Mouse (Mus musculus) brown adipose tissue, adult 24 weeks (tissue): ENCODE data around the gene Gpr34. TPM values are rescaled to one million over a fixed set of nuclear protein-coding genes. Genes with fewer than 3 reads are reported as not detected.

Source experiments
- H3K27ac ChIP-seq: fragments of 200-500 bp; replicated peaks from 2 replicates; pipeline ENCODE4 v1.5.1; 2012; ENCODE audit warnings: low read depth, mild to moderate bottlenecking, low read length
- H3K4me1 ChIP-seq: fragments of 200-500 bp; 2 replicates; pipeline ENCODE4 v1.6.1; 2012; ENCODE audit warnings: low read length, mixed read lengths; ENCODE audit not compliant: control insufficient read depth, insufficient read depth, insufficient read length
- H3K4me3 ChIP-seq: fragments of 200-500 bp; 2 replicates; pipeline ENCODE4 v1.5.1; 2012; ENCODE audit warnings: low read depth, mild to moderate bottlenecking, low read length, moderate library complexity; ENCODE audit not compliant: insufficient read depth
- polyA plus RNA-seq: library from polyadenylated mRNA; stranded (reverse); fragments of >200 nt; gene quantifications from 2 replicates; pipeline ENCODE4 v1.2.4, GENCODE M21; 2012; ENCODE audit not compliant: missing spikeins, insufficient read depth, insufficient read length

Gene Gpr34
- polyA plus RNA-seq, 1 experiment = 1.6 TPM

GRCm38 (mm10) chrX:13655005-13655421, 23.1 kb downstream of the Gpr34 start:
- Histone ChIP-seq H3K27ac (peak overlapping the region; percentile 99), H3K4me1 (peaks cover 2% of the 10 kb centered on the region), H3K4me3 (no peak overlapping the region)

DNA sequence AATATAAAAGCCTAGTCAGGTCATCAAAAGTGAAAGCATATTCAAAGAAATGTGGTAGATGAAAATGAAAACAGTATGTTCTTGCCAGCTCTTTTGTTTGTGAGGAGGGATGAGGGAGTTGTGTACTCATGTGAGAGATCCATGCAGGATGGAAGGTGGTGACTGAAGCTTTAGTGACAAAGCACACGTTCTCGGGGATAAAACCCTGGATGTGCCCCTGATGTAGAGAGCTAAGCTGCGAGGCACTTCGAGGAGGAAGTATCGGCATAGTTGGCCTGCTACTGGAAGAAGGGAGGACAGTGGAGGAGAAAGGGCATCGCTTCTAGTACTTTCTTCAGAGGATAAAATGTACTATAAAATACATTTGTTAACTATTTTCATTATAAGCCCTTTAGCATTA, 24.0 kb downstream of the Gpr34 start:
- Histone ChIP-seq H3K4me3 (no peak overlapping the region), H3K4me1 (peaks cover 2% of the 10 kb centered on the region), H3K27ac (peak overlapping the region; percentile 99)

DNA sequence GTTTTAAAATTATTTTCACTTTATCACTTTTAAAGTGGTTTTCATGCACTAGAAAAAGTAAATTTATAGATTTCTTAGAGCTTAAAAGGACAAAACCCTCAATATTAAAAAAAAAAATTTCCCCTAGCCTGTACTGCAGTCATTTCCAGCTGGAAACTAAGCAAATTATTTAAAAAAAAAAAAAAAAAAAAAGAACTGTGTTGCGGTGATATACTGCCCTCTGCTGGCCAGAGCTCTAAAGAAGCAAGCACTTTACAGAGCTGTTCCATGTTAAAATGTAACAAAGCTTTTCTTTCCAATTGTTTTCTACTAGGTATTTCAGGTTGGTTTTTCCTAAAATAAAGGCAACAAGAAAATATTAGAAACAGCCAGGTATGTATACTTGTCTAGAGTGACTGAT, 24.8 kb downstream of the Gpr34 start:
- H3K4me3 ChIP-seq = no peak overlapping the region
- no peak overlapping the region for H3K27ac ChIP-seq
- peaks cover 2% of the 10 kb centered on the region for H3K4me1 ChIP-seq

DNA sequence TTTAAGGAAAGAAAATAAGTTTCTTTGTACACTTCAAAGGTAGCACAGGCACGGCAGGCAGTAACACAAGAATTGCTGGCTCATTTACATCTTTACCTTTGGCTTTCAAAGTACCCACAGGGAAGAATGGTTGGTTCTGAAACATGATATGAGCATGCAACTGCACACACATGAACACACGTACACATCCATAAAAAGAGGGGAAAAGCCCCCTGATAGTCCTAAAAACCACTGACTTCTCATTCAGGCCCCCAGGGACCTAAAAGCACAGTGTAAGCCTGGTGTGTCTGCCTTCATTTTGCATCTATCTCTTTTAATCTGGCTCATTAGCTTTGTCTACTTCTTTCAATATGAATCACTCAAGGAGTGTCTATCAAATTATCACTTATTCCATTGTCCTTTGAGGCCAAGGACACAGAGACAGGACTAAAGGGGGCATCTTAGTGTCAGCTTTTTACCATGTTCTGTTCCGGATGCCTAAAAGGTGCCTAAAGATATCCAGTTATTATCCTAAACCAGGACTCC, 26.8 kb downstream of the Gpr34 start:
- H3K27ac ChIP-seq = no peak overlapping the region
- no peaks in the 10 kb centered on the region; the same call in 1 of the 2 replicates for H3K4me1 ChIP-seq
- no peak overlapping the region for H3K4me3 ChIP-seq

- no peaks in the 10 kb centered on the region; the same call in 1 of the 2 replicates for H3K4me1 ChIP-seq
- H3K27ac ChIP-seq = no peak overlapping the region
- no peak overlapping the region for H3K4me3 ChIP-seq
These were observed 27.5 kb downstream of the Gpr34 start for GRCm38 (mm10) chrX:13659201-13659890.

GRCm38 (mm10) chrX:13661063-13661462, 29.2 kb downstream of the Gpr34 start, which contains the start of gene Gpr82:
Gene Gpr82 (plus strand): TSS chrX:13661363.
- Histone ChIP-seq H3K4me3 (no peak within 1 kb of the TSS), H3K4me1 (no peaks in the 10 kb centered on the region), H3K27ac (no peak within 1 kb of the TSS)

DNA sequence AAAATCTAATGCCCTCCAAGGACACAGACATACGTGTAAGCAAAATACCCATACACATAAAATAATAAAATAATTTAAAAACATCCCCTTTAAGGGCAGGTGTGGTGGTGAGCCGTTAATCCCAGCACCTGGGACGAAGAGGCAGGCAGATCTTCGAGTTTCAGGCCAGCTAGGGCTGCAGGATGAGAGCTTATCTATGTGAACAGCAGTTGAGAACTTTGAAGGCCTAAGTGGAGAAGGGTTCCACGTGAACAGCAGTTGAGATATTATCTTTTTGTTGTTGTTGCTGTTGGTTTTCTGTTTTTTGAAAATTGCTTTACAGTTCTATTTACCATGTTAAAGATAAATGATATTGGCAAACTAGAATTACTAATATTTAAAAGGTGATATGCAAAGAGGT, 37.0 kb downstream of the Gpr34 start:
- Histone ChIP-seq H3K4me1 (no peaks in the 10 kb centered on the region), H3K27ac (no peak overlapping the region), H3K4me3 (no peak overlapping the region)

GRCm38 (mm10) chrX:13670342-13670741, 38.5 kb downstream of the Gpr34 start:
- no peak overlapping the region for H3K4me3 ChIP-seq
- no peaks in the 10 kb centered on the region for H3K4me1 ChIP-seq
- H3K27ac ChIP-seq = no peak overlapping the region

DNA sequence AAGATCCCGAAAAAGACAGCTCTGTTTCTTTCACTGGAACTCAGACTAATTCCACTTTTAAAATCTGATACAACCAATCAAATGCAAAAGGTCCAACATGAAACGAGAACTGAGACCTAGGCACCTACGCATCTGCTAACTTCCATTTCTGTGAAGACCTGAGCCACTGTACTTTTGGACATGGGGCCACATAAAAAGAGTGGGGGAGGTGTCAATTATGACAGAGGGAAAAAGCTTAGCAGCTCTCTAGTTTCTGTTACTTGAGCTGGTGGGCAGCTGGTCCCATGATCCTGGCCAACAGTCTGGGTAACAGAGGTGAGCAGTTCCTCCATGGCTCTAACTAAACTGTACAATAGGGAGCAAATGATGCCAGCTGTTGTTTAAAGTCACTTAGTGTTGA, 41.1 kb downstream of the Gpr34 start:
- H3K27ac ChIP-seq = no peak overlapping the region
- no peaks in the 10 kb centered on the region for H3K4me1 ChIP-seq
- no peak overlapping the region for H3K4me3 ChIP-seq

- Histone ChIP-seq H3K27ac (no peak overlapping the region), H3K4me3 (no peak overlapping the region)
These were observed 49.9 kb downstream of the Gpr34 start for GRCm38 (mm10) chrX:13681748-13682147.

GRCm38 (mm10) chrX:13686589-13686988, 54.7 kb downstream of the Gpr34 start:
- Histone ChIP-seq H3K27ac (no peak overlapping the region), H3K4me3 (no peak overlapping the region), H3K4me1 (no peaks in the 10 kb centered on the region)

More at GRCm38 (mm10) chrX:13681748-13682147, 49.9 kb downstream of the Gpr34 start:
- no peaks in the 10 kb centered on the region for H3K4me1 ChIP-seq

DNA sequence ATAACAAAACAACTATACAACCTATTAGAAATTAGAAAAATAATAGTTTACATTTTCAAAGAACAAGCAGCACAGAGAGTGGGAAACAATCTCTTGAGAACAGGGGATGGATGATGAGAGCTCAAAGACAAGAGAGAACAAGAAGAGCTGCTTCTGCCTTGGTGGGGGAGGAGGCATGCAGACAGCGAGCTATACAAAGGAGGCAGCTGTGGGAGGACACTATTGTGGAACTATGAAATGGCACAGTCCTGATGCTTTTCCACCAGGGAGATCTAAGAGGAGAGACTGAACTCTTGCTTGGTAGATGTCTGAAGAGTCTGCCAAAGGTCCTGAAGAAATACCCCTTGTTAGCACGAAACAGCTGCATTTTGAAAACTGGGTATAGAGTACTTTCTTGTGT, 56.5 kb downstream of the Gpr34 start:
- Histone ChIP-seq H3K4me3 (no peak overlapping the region), H3K4me1 (no peaks in the 10 kb centered on the region), H3K27ac (no peak overlapping the region)

Other genes with a start within 250 kb of the Gpr34 start
- not detected in 2 replicates for gene Nyx, start 166.0 kb upstream of the Gpr34 start, polyA plus RNA-seq
- gene Gpr82, start 29.3 kb downstream of the Gpr34 start, polyA plus RNA-seq = not detected in 2 replicates
- 16.2 and 23.0 TPM in 2 replicates for gene Cask, start 219.3 kb downstream of the Gpr34 start, polyA plus RNA-seq